Mouse (Mus musculus) spleen, adult 12 weeks (tissue): ENCODE measurements around the gene Ggt6.

Experiments used
- DNase-seq: peaks from one replicate; pipeline ENCODE4 v3.0.0; 2022; ENCODE audit warnings: low spot score

Ggt6 gene

DNA sequence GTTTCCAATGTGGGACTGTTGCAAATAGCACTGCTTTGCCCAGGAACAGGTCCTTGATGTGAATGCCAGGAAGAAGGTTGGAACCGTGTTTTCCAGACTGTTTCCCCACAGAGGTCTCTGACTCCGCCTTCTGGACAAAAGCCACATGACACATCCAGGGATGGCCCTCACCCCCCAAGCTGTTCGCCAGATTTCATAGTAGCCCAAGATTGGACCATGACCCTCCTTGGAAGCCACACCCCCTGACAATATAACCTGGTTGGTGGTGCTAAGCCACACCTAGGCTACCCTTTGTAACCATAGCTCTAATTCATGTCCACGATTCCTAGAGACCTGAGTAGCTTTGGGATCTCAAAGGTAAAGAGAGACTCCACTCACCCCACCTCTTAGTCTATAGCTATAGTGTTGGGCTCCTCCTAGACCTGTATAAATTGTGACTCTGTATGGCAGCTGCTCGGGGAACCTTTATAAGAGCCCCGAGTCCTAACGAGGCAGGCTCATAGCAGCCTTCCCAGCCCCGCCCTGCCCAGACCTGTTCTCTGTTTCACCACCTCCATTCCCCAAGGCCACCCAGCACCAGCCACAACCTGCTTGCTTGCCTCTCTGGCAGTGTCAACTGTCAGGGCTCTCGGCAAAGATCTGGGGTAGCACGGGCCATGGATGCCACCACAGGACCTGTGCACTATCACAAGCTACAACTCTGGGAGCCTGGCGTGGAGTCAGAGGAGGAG, at the start of gene Ggt6:
Ggt6 (plus strand) TSS at position 564 of the 731 bp plus-strand sequence.
- no peak for DNase-seq

GRCm38 (mm10) chr11:72388113-72388529, 47.2 kb upstream of the Ggt6 start:
- no peak for DNase-seq

- no peak for DNase-seq
Measured at GRCm38 (mm10) chr11:72389407-72390142, 45.8 kb upstream of the Ggt6 start.

DNA sequence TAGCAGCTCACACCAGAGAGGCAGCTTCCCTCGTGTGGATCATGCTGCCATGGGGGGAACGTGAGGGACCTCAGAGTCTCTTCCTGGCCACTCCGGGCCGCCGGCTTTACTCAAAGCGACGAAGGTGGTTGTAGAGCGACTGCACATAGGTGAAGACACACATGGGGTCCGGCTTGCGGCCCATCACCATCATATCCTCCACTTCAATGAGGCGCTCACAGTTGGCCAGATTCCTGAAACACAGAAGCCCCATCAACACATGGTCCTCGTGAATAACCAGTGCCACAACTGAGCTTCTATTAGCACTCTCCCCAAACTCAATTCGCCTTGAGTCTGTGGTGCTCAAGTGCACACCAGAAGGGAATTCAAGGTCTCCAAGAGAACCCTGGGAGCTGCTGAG, 44.1 kb upstream of the Ggt6 start:
- no peak for DNase-seq

DNA sequence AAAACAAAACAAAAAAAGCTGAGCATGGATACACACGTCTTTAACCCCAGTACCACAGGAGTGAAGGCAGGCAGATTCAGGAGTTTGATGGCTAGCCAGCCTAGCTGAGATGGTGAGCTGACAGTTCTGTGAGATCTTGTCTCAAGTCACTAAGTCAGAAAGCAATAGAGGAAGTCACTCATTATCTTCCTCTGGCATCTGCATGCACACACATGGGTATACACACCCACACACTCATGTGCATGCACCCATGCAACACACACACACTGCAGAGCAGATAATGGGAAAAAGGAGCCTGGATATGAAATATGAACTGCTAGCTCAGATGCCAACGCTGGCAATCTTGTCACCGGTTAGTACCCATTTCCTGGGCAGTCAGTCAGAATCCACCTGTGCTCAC, 42.1 kb upstream of the Ggt6 start:
- DNase-seq = no peak

- no peak for DNase-seq
Measured at GRCm38 (mm10) chr11:72393669-72394068, 41.7 kb upstream of the Ggt6 start.

DNA sequence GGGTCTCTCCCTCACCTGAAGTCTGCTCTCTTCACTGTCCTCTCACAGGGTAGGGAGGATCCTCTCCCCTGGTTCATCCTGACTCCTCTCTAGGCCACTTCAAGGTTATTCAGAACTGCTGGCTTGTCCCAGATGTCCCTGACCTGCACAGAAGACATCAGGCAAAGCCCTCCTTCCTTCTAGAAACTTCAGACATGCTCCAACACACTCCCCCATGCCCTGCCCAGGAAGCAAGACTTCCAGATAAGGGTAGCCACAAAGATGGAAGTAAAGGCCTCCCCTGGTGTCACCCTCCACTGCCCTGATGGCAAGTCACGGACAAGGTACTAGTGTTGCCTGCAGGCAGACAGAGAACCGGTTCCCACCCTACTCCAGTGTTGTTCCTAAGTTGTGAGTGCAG, 40.6 kb upstream of the Ggt6 start:
- DNase-seq = no peak

DNA sequence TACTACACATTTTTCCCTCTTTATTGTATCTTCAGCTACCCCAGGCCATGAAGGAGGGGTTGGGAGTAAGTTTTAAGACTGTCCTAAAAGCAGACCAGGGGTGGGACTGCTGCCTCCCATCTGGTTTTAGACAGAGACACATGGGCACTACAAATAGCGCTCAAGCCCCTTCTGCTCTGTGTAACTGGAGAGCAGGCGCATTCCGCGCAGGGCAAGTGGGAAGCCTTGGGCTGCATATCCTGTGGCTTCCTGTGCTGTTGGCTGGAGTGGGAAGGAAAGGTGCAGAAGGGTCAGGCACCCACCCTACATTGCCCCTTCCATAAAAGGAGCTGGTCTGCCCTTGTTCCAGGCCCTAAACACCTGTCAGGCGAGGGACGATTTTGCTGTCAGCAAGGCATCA, 39.7 kb upstream of the Ggt6 start:
- no peak for DNase-seq

GRCm38 (mm10) chr11:72396621-72397020, 38.7 kb upstream of the Ggt6 start:
- DNase-seq = no peak

DNA sequence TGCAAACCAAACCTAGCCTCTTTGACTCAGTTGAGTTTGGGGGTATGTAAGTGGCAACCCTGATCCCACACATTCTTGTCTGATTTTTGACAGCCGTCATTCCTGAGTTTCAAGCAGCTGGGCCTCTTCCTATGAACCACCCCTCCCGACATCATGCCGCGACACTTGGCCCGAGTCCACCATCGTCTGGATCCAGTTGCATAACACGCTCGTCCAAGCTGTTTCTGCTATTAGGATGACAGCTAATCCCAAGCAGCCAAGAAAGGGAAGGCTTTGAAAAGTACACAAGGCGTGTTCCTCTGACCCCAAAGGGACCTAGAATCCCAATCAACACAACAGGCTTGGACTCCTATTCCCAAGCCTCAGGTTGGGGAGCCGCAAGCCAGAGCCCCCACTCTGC, 38.3 kb upstream of the Ggt6 start:
- no peak for DNase-seq

- DNase-seq = no peak
Measured at GRCm38 (mm10) chr11:72397811-72398525, 37.4 kb upstream of the Ggt6 start.

GRCm38 (mm10) chr11:72401068-72401467, 34.3 kb upstream of the Ggt6 start:
- DNase-seq = no peak

GRCm38 (mm10) chr11:72402017-72402416, 33.3 kb upstream of the Ggt6 start:
- DNase-seq = no peak

DNA sequence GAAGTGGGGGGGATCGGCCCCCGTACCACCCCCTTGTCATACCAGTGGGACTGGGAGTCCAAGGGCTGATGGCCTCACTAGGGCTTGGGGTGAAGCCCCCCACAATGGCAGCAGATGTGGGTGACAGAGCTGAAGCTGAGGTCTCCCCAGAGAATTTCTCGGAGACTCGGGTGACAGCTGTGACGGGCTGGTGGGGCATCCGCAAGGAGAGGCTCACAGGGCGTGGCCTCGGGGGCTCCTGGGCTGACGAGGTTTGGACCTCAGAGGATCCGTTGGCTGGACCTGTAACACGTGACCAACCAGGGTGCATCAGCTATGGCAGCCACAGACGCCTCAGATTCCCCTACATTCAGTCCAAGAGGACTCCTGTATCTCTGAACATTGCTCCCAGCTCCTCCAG, 32.4 kb upstream of the Ggt6 start:
- no peak for DNase-seq

GRCm38 (mm10) chr11:72405532-72405931, 29.8 kb upstream of the Ggt6 start:
- no peak for DNase-seq

GRCm38 (mm10) chr11:72406079-72406675, 29.1 kb upstream of the Ggt6 start:
- no peak for DNase-seq

DNA sequence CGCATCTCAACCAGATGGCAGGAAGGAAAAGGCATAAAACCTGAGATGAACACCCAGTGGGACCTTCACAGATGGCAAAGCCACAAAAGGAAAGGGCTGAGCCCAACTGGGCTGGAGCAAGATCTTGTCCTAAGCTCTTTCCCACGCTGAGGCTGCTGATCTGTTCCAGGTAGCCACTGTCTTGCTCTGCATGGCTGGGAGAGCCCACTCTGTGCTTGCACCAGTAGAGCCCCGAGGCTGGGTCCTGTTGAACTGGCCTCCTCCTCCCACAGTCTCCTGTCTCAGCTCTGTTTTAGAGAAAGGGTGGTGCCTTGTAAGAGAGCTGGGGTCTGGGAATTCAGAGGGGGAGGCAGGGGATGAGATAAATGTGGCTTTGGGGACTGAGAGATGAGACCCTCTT, 28.2 kb upstream of the Ggt6 start:
- DNase-seq = no peak

DNA sequence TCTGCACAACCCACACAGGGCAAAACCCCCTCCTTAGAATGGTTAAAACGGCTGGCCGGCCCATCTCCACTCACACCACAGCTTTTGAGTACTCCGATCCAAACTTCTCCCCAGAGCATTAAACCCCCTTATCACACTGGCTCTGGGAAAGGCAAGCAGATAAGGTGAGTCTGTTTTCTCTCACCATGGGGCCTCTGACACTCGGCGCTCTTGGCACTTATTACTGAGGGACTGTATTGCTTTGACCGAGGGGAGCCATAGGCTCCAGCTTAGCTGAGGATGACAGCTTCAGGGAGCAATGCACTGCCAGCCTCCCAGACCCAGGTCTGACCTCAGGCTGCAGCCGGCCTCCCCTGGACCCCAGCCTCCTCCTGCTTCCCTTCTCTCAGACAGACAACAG, 27.8 kb upstream of the Ggt6 start:
- DNase-seq = no peak

DNA sequence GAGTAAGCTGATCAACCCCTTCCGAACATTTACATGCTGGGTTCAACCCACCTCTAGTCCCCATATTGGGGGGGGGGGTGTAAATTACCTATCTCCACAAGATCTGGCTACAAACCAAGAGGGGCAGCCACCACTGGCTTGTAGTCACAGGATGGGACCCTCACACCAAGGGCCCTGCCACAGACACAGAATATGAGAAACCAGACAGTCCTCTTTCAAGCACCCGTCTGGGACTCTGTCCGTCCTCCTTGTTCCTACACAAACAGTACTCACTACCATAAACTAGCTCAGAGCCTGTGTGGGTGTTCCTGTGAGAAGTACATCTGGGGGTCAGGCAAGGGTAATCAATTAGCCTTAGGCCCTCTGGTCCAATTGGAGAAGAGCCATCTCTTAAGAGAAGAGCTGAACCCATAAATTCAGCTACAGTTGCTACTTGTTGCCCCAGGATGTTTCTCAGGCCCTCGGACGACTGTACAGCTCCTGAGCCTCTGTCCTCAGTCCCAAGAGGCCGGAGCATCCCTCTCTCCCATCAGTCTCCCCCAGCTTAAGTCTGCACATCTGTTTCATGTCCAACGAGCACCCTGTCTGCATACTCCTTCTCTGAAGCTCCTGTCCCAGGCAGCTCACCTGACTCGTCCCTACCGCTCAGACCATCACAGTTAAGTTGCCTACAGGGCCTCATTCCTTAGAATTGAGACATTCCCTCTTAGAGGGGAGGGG, 26.7 kb upstream of the Ggt6 start:
- no peak for DNase-seq

- no peak for DNase-seq
Measured at GRCm38 (mm10) chr11:72409649-72410385, 25.5 kb upstream of the Ggt6 start.

- DNase-seq = no peak
Measured at GRCm38 (mm10) chr11:72410521-72411092, 24.7 kb upstream of the Ggt6 start.
